Mouse (Mus musculus) liver, embryonic 14.5 days (tissue): ENCODE data around the gene Rcvrn. TPM values are rescaled to one million over a fixed set of nuclear protein-coding genes. Genes with fewer than 3 reads are reported as not detected.

Experiments used
- ATAC-seq: fragments of 200-750 bp; cut with Nextera tagmentation; 2 replicates; pipeline ENCODE4 v1.8.0; 2017; ENCODE audit warnings: moderate number of reproducible peaks, mild to moderate bottlenecking, moderate library complexity; ENCODE audit not compliant: insufficient read depth
- DNase-seq, 3 experiments: peaks; one replicate each; pipeline ENCODE4 v3.0.0-alpha.2; 2012 to 2013; ENCODE audit warnings: low read depth in 3 of 3, low spot score in 3 of 3
- H3K27ac ChIP-seq: fragments of 300-500 bp; sonication (generic); 2 replicates; pipeline ENCODE4 v1.5.1; 2014; ENCODE audit warnings: moderate library complexity, mild to moderate bottlenecking, control low read depth, inconsistent platforms
- H3K27me3 ChIP-seq: fragments of 300-500 bp; sonication (generic); 2 replicates; pipeline ENCODE4 v1.6.1; 2014; ENCODE audit warnings: mild to moderate bottlenecking, low read length, moderate library complexity; ENCODE audit not compliant: control insufficient read depth, insufficient read depth
- H3K36me3 ChIP-seq: fragments of 300-500 bp; sonication (generic); replicated peaks from 2 replicates; pipeline ENCODE4 v1.6.1; 2014; ENCODE audit warnings: low read depth; ENCODE audit not compliant: control insufficient read depth, insufficient read depth
- H3K4me1 ChIP-seq, 2 experiments: fragments of 200-500 bp in 1 of 2; fragments of 300-500 bp in 1 of 2; sonication (generic) in 1 of 2; replicated peaks; 2 replicates each; pipeline ENCODE4 v1.6.1; 2012 to 2014; ENCODE audit warnings: antibody characterized with exemption in 1 of 2, inconsistent platforms in 1 of 2, low read length in 1 of 2; ENCODE audit not compliant: control insufficient read depth in 2 of 2, insufficient read depth in 2 of 2
- H3K4me2 ChIP-seq: fragments of 300-500 bp; sonication (generic); 2 replicates; pipeline ENCODE4 v1.6.1; 2014; ENCODE audit warnings: low read depth, mild to moderate bottlenecking, control low read depth, moderate library complexity
- H3K4me3 ChIP-seq, 2 experiments: fragments of 200-500 bp in 1 of 2; fragments of 300-500 bp in 1 of 2; sonication (generic) in 1 of 2; 2 replicates each; pipeline ENCODE4 v1.5.1; 2012 to 2014; ENCODE audit warnings: low read depth in 2 of 2, low read length in 2 of 2, mild to moderate bottlenecking in 2 of 2, control low read depth in 1 of 2, inconsistent platforms in 1 of 2, moderate library complexity in 1 of 2; ENCODE audit not compliant: insufficient read depth in 1 of 2
- H3K9ac ChIP-seq: fragments of 300-500 bp; sonication (generic); replicated peaks from 2 replicates; pipeline ENCODE4 v1.6.1; 2014; ENCODE audit warnings: mild to moderate bottlenecking, control low read depth, moderate library complexity
- H3K9me3 ChIP-seq: fragments of 300-500 bp; sonication (generic); 2 replicates; pipeline ENCODE4 v1.6.1; 2016; ENCODE audit warnings: low read length, mixed read lengths; ENCODE audit not compliant: control insufficient read depth
- CTCF ChIP-seq: IDR thresholded peaks from 2 replicates; pipeline ENCODE4 v1.5.1; 2016; ENCODE audit warnings: antibody characterized with exemption, low read depth, control low read depth
- EP300 ChIP-seq: IDR thresholded peaks from 2 replicates; pipeline ENCODE4 v1.6.1; 2016; ENCODE audit warnings: antibody characterized with exemption, low read depth
- WGBS: fragments of 180-500 bp; shearing (Covaris S2); extraction: QIAGEN DNeasy Blood & Tissue Kit; methylation state at CpG from one replicate; pipeline ENCODE4 v1.1.7; 2014; ENCODE audit not compliant: insufficient replicate concordance; 5-methylcytosine and 5-hydroxymethylcytosine counted together
- polyA plus RNA-seq, 2 experiments: library from polyadenylated mRNA; depleted of rRNA in 1 of 2; stranded (reverse) in 1 of 2; unstranded in 1 of 2; fragments of >200 nt; fragmentation: Nextera tagmentation in 1 of 2; extraction: Ambion mirVana in 1 of 2; gene quantifications; 2 replicates each; pipeline versions ENCODE4 v1.2.1 to v1.2.3; 2012 to 2014

The Rcvrn gene
- polyA plus RNA-seq, 2 experiments: not detected

DNA sequence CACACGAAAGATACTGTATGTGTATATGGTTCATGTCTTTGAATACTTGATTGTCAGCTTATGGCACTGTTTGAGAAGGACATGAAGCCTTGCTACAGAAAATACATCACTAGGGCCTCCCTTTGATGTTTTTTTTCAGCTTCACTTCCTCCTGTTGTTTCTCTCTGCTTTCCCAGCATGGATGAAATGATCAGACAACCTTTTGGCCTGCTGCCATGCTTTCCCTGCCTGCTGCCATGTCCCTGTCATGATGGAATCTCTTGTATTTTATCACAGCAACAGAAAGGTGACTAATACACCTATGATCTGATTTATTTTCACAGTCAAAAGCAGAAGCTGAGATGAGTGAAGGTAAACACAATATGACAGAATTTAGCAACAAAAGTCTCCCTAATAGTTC is 38.6 kb downstream of the Rcvrn start:
- Histone ChIP-seq H3K9me3 (no peaks in the 10 kb centered on the region), H3K36me3 (no peaks in the 10 kb centered on the region), H3K27me3 (no peaks in the 10 kb centered on the region), H3K4me2 (no peak overlapping the region), H3K9ac (no peak overlapping the region), H3K4me1 (no peaks in the 10 kb centered on the region), H3K27ac (no peak overlapping the region), H3K4me3 (no peak overlapping the region)
- DNase-seq: no peak
- 29% methylated on average over 1 of the region's 1 CpGs for WGBS
- TF ChIP-seq CTCF (no peak), EP300 (no peak)
- no peak for ATAC-seq

DNA sequence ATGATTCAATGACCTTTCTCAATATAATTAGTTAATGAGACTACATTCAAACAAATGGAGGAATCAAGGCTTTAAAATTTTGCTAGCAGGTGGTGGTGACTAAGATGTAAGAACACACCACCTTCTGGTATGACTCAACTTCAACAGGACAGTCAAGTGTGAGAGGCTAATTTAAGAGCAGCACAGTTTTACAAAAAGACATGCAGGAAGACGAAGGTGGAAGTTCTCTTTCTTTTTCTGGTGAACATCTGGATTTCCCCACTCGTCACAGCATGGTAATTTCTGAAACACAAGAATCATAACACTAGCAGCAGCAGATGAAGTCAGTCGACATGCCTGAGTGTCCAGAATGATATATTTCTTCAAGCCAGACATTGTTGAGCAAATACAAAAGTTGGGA is 39.5 kb downstream of the Rcvrn start:
- no peak overlapping the region for H3K27ac ChIP-seq
- no peaks in the 10 kb centered on the region for H3K27me3 ChIP-seq
- ATAC-seq (no peak), DNase-seq (no peak)
- no peak overlapping the region for H3K9ac ChIP-seq
- H3K36me3 ChIP-seq: no peaks in the 10 kb centered on the region
- H3K4me3 ChIP-seq: no peak overlapping the region
- 46% methylated on average over 3 of the region's 3 CpGs for WGBS
- no peaks in the 10 kb centered on the region for H3K4me1 ChIP-seq
- no peak overlapping the region for H3K4me2 ChIP-seq
- TF ChIP-seq EP300 (no peak), CTCF (no peak)
- no peaks in the 10 kb centered on the region for H3K9me3 ChIP-seq

DNA sequence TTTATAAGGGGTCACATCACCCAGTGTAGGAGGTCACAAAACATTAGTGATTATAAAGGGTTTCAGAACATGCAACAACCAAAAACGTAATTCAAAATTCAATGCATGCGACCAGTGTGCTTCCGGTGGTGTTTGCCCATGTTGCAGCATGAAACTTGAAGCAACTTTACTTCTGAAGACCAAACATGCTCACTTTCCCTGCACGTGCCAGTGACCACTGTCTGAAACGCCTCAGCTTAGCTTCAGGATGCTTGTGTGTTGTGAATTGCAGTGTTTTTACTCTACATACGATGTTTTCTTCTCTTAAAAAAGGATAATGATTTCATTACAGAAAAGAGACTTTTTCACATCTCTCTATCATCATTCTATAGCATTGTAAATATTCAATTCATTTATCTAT is 43.2 kb downstream of the Rcvrn start:
- Histone ChIP-seq H3K4me2 (no peak overlapping the region), H3K27ac (no peak overlapping the region), H3K9me3 (no peaks in the 10 kb centered on the region), H3K9ac (no peak overlapping the region), H3K36me3 (no peaks in the 10 kb centered on the region), H3K27me3 (no peaks in the 10 kb centered on the region), H3K4me3 (no peak overlapping the region), H3K4me1 (no peaks in the 10 kb centered on the region)
- DNase-seq (no peak), ATAC-seq (no peak)
- WGBS: 55% methylated on average over 6 of the region's 6 CpGs
- TF ChIP-seq EP300 (no peak), CTCF (no peak)

DNA sequence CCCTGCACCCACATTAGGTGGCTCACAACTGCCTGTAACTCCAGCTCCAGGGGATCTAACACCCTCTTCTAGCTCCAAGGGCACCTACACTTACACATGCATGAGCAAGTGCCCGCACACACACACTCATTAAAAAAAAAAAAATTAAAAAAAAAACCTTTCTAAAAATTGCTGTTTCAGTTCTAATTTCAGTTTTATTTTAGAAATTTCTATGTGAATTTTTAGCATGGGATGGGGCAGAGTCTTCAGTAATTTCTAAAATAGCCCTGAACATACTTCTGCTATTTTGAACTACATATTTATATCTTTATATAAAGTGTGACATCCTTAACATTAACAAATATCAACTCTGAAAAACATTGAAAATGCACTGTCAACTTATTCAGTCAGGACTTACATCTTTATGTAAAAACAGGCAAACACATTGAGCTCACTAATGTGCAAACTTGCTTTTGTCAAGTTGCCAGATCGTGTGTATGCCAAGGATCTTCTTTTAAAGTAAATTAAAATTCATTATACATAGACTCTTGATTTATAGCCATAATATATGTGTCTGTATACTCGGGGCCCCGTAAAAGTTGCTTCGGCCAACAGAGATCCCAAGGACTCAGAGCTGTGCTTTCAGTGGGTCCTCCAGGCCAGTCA is 43.8 kb downstream of the Rcvrn start:
- WGBS: 61% methylated on average over 5 of the region's 5 CpGs
- Histone ChIP-seq H3K4me2 (no peak overlapping the region), H3K4me1 (no peaks in the 10 kb centered on the region), H3K9me3 (no peaks in the 10 kb centered on the region), H3K4me3 (no peak overlapping the region), H3K27ac (no peak overlapping the region), H3K27me3 (no peaks in the 10 kb centered on the region), H3K36me3 (no peaks in the 10 kb centered on the region), H3K9ac (no peak overlapping the region)
- ATAC-seq (no peak), DNase-seq (no peak)
- TF ChIP-seq EP300 (no peak), CTCF (no peak)

DNA sequence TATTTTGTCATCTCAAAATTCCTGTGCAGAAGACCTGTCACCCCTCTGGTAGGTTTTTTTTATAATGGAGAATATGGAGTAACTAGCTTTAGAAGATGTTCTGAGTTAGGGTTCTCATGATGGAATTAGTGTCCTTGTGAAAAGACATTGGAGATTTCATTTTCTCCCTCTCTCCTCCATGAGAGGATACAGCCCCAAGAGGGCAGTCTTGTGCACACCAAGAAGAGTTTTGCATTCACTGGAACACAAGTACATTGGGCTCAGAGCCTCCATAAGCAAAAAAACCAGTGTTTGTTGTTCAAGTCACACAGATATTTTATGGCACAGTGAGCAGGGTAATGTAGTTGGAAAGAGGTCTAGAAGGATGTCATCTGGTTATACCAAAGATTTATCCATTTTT is 46.4 kb downstream of the Rcvrn start:
- no peaks in the 10 kb centered on the region for H3K36me3 ChIP-seq
- no peak overlapping the region for H3K27ac ChIP-seq
- H3K4me1 ChIP-seq: no peaks in the 10 kb centered on the region
- no peak overlapping the region for H3K9ac ChIP-seq
- no peak overlapping the region for H3K4me3 ChIP-seq
- TF ChIP-seq CTCF: no peak
- no peak for TF ChIP-seq EP300
- ATAC-seq: no peak
- DNase-seq: no peak
- H3K9me3 ChIP-seq: no peaks in the 10 kb centered on the region
- H3K27me3 ChIP-seq: no peaks in the 10 kb centered on the region
- no peak overlapping the region for H3K4me2 ChIP-seq

Other genes starting within 250 kb of the Rcvrn start
- 0.48 and 0.49 TPM in 2 replicates for gene Gas7, start 239.9 kb upstream of the Rcvrn start, polyA plus RNA-seq (2012; rRNA removed)
- gene Gas7, start 239.9 kb upstream of the Rcvrn start, polyA plus RNA-seq (2014; fragmentation: Nextera tagmentation; extraction: Ambion mirVana): 0.77 and 1.1 TPM in 2 replicates
- gene Glp2r, start 75.8 kb downstream of the Rcvrn start, polyA plus RNA-seq (2012; rRNA removed): 0.15 and 0.21 TPM in 2 replicates
- 0.20 and 0.30 TPM in 2 replicates for gene Glp2r, start 75.8 kb downstream of the Rcvrn start, polyA plus RNA-seq (2014; fragmentation: Nextera tagmentation; extraction: Ambion mirVana)
- not detected in 2 replicates for gene Gsg1l2, start 79.3 kb downstream of the Rcvrn start, polyA plus RNA-seq (2012; rRNA removed)
- not detected in 2 replicates for gene Gsg1l2, start 79.3 kb downstream of the Rcvrn start, polyA plus RNA-seq (2014; fragmentation: Nextera tagmentation; extraction: Ambion mirVana)
- not detected in 2 replicates for gene Dhrs7c, start 102.9 kb downstream of the Rcvrn start, polyA plus RNA-seq (2012; rRNA removed)
- gene Dhrs7c, start 102.9 kb downstream of the Rcvrn start, polyA plus RNA-seq (2014; fragmentation: Nextera tagmentation; extraction: Ambion mirVana): not detected in 2 replicates
- 0.05 and 0.06 TPM in 2 replicates for gene Usp43, start 226.8 kb downstream of the Rcvrn start, polyA plus RNA-seq (2012; rRNA removed)
- 0.08 TPM in 1 of 2 replicates, not detected in the other for gene Usp43, start 226.8 kb downstream of the Rcvrn start, polyA plus RNA-seq (2014; fragmentation: Nextera tagmentation; extraction: Ambion mirVana)